Mouse (Mus musculus) CH12.LX (cell line): Measurements from ENCODE around the gene Ntn3. TPM values are rescaled to one million over a fixed set of nuclear protein-coding genes. Genes with fewer than 3 reads are reported as not detected.

Experiments
- DNase-seq: peaks from one replicate; pipeline ENCODE4 v3.0.0-alpha.2; 2013; ENCODE audit errors: extremely low read depth
- H3K27ac ChIP-seq: 2 replicates; pipeline ENCODE4 v1.5.1; 2012; ENCODE audit warnings: low read depth, mild to moderate bottlenecking, control low read depth, moderate library complexity; ENCODE audit not compliant: insufficient read depth
- H3K27me3 ChIP-seq: replicated peaks from 2 replicates; pipeline ENCODE3; 2012; ENCODE audit warnings: inconsistent platforms
- H3K36me3 ChIP-seq, 2 experiments: replicated peaks in 1 of 2; 2 replicates each; pipeline versions ENCODE3 to v1.6.1; 2012; ENCODE audit warnings: inconsistent platforms in 1 of 2, low read length in 1 of 2, mild to moderate bottlenecking in 1 of 2, mixed read lengths in 1 of 2, moderate library complexity in 1 of 2; ENCODE audit not compliant: control insufficient read depth in 1 of 2, insufficient read depth in 1 of 2
- H3K4me1 ChIP-seq, 2 experiments: 2 replicates each; pipeline ENCODE4 v1.6.1; 2012; ENCODE audit warnings: inconsistent platforms in 1 of 2, moderate library complexity in 1 of 2; ENCODE audit not compliant: insufficient read depth in 2 of 2, control insufficient read depth in 1 of 2
- H3K4me2 ChIP-seq: 2 replicates; pipeline ENCODE4 v1.6.1; 2012; ENCODE audit warnings: low read depth, mild to moderate bottlenecking, control low read depth; ENCODE audit not compliant: poor library complexity, insufficient read depth, severe bottlenecking
- H3K4me3 ChIP-seq, 3 experiments: fragments of 150-350 bp in 1 of 3; sonication (generic) in 1 of 3; replicated peaks in 1 of 3; 2 replicates each; pipeline versions ENCODE3 to v1.5.1; 2011 to 2012; ENCODE audit warnings: low read depth in 2 of 3, low read length in 2 of 3, mild to moderate bottlenecking in 2 of 3, moderate library complexity in 2 of 3, control low read depth in 1 of 3, improper control_type of control experiment in 1 of 3, inconsistent platforms in 1 of 3, mixed read lengths in 1 of 3; ENCODE audit not compliant: poor library complexity in 1 of 3
- H3K79me2 ChIP-seq: replicated peaks from 2 replicates; pipeline ENCODE4 v1.6.1; 2012; ENCODE audit warnings: mild to moderate bottlenecking, moderate library complexity; ENCODE audit not compliant: control insufficient read depth, poor library complexity, insufficient read depth, severe bottlenecking; ENCODE audit errors: extremely low read depth
- H3K9ac ChIP-seq: 2 replicates; pipeline ENCODE4 v1.6.1; 2012; ENCODE audit warnings: low read depth, mild to moderate bottlenecking, control low read depth, moderate library complexity; ENCODE audit not compliant: insufficient read depth
- H3K9me3 ChIP-seq: replicated peaks from 2 replicates; pipeline ENCODE3; 2012; ENCODE audit warnings: low read length, inconsistent platforms, mixed read lengths
- CHD2 ChIP-seq: IDR thresholded peaks from 2 replicates; pipeline ENCODE4 v1.6.1; 2011; ENCODE audit warnings: low read length, improper control_type of control experiment
- MAX ChIP-seq: IDR thresholded peaks from 2 replicates; pipeline ENCODE4 v1.6.1; 2011; ENCODE audit warnings: low read length, improper control_type of control experiment
- MAZ ChIP-seq: IDR thresholded peaks from 2 replicates; pipeline ENCODE4 v1.6.1; 2012; ENCODE audit warnings: low read depth, mild to moderate bottlenecking, inconsistent platforms, low read length, improper control_type of control experiment, moderate library complexity
- POLR2A ChIP-seq: IDR thresholded peaks from 2 replicates; pipeline ENCODE4 v1.6.1; 2011; ENCODE audit warnings: low read depth, mild to moderate bottlenecking, improper control_type of control experiment, low read length
- SMC3 ChIP-seq: IDR thresholded peaks from 2 replicates; pipeline ENCODE4 v1.6.1; 2011; ENCODE audit warnings: low read depth, low read length, improper control_type of control experiment
- TBP ChIP-seq: conservative IDR thresholded peaks from 2 replicates; pipeline ENCODE4 v1.6.1; 2011; ENCODE audit warnings: low read depth, low read length, improper control_type of control experiment
- UBTF ChIP-seq: IDR thresholded peaks from 2 replicates; pipeline ENCODE4 v1.6.1; 2012; ENCODE audit warnings: low read depth, mild to moderate bottlenecking, inconsistent platforms, low read length, improper control_type of control experiment, moderate library complexity
- USF2 ChIP-seq: conservative IDR thresholded peaks from 2 replicates; pipeline ENCODE4 v1.6.1; 2011; ENCODE audit warnings: low read depth, low read length, improper control_type of control experiment
- ZC3H11A ChIP-seq: IDR thresholded peaks from 2 replicates; pipeline ENCODE4 v1.6.1; 2012; ENCODE audit warnings: low read depth, mild to moderate bottlenecking, inconsistent platforms, low read length, improper control_type of control experiment
- ZMIZ1 ChIP-seq: IDR thresholded peaks from 2 replicates; pipeline ENCODE4 v1.6.1; 2012; ENCODE audit warnings: low read depth, mild to moderate bottlenecking, inconsistent platforms, low read length, improper control_type of control experiment
- dilution Hi-C: fragments of 300-500 bp; cut with MboI; formaldehyde crosslinking; loops from 2 replicates; pipeline ENCODE4 v1.14.3; 2020; ENCODE audit warnings: low sequenced_read_pairs; ENCODE audit not compliant: extremely low pct_unique_long_range_greater_than_20kb, extremely low pct_ligation_motif_present
- in situ Hi-C: fragments of 300-500 bp; cut with MboI; formaldehyde crosslinking; loops from 3 replicates; pipeline ENCODE4 v1.14.3; 2019; ENCODE audit warnings: low sequenced_read_pairs, low pct_ligation_motif_present, low pct_unique_long_range_greater_than_20kb, mixed read lengths
- polyA plus RNA-seq: library from polyadenylated mRNA; unstranded; fragments of >175 nt; gene quantifications from 2 replicates; pipeline ENCODE4 v1.2.1, GENCODE M21; 2012; ENCODE audit warnings: low read depth; ENCODE audit not compliant: insufficient read length
- total RNA-seq, 2 experiments: library from RNA; depleted of rRNA; stranded (reverse); fragments of 300-350 nt in 1 of 2; fragments of >200 nt in 1 of 2; gene quantifications; 2 replicates each; pipeline ENCODE4 v1.2.3; 2012 to 2014

Ntn3 gene
- total and polyA plus RNA-seq, 3 experiments: 0.08 to 0.10 TPM; not detected in 1

DNA sequence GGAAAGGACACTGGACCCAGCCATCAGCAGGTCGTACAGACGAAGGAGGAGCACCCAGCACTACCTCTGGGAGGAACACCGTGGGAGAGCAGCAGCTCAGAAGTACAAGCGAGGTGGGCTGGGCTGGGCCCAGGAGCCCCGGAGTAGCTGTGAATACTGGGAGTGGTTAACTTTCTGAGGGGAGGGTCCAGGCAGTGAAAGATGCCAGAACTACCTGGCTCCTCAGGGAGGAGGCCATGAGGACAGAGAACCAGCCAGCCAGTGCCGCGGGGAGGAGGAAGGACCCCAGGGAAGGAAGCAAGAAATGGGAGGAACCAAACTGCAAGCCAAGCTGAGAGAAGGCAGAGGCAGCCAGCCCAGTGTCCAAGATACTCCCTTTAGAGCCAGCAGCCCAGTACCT lies 18.6 kb upstream of the Ntn3 start:
- no peak overlapping the region for H3K4me2 ChIP-seq
- H3K79me2 ChIP-seq: no peaks in the 10 kb centered on the region
- peaks cover 0 to 9% of the 10 kb centered on the region in 2 experiments; a peak in 2 of 4 replicates for H3K4me1 ChIP-seq
- H3K27me3 ChIP-seq: no peaks in the 10 kb centered on the region
- no peak overlapping the region for H3K4me3 ChIP-seq
- H3K36me3 ChIP-seq: peaks cover 76 to 97% of the 10 kb centered on the region in 2 experiments
- no peaks in the 10 kb centered on the region for H3K9me3 ChIP-seq
- no peak overlapping the region for H3K9ac ChIP-seq
- dilution Hi-C loops: no loop called here
- TF ChIP-seq MAX (no peak), UBTF (no peak), ZC3H11A (no peak)
- no peak overlapping the region for H3K27ac ChIP-seq
- no peak for DNase-seq
- in situ Hi-C loops: no loop called here

DNA sequence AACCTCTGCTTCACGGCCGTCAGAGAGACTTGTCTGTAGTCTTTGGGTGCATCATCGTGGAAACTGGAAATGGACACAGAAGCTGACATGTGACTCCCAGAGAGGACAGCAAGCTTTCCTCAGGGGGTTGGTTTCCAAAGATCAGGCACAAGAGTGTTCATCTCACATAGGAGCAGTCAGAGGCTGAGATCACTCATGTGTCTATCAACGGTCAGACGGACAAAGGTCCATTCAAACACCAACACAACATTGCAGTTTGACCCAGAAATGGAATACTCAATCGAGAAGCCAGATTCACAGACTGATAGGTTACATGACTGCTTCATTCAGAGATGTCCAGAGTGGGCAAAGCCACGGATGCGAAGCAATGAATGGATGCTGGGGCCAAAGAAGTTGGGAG lies 17.4 kb upstream of the Ntn3 start:
- Histone ChIP-seq H3K4me1 (peaks cover 0 to 9% of the 10 kb centered on the region in 2 experiments; a peak in 2 of 4 replicates), H3K27ac (no peak overlapping the region), H3K9me3 (no peaks in the 10 kb centered on the region), H3K36me3 (peaks cover 72 to 95% of the 10 kb centered on the region in 2 experiments), H3K4me2 (no peak overlapping the region), H3K79me2 (no peaks in the 10 kb centered on the region), H3K4me3 (no peak overlapping the region), H3K9ac (no peak overlapping the region), H3K27me3 (no peaks in the 10 kb centered on the region)
- no peak for DNase-seq
- in situ Hi-C loops: no loop called here
- TF ChIP-seq POLR2A (no peak), ZMIZ1 (no peak), MAX (no peak), UBTF (no peak), TBP (no peak)
- dilution Hi-C loops: no loop called here

DNA sequence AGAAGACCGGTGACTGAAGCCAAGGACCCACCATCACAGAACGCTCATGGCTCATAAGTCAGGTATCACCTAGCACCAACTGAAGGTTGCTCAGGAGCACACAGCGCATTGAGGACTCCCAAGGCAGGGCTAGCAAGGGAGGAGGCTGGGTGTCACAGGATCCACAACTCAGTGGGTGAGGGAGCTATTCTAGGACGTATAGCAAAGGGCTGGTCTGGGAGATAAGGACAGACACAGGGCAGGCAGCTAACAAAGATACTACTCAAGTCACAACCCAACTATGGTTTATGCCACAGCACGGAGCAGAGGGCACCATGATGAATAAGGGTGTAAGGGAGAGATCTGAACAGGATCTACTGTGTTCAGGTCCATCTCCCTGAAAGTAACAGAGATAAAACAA lies 16.5 kb upstream of the Ntn3 start:
- no peak overlapping the region for H3K4me2 ChIP-seq
- no peaks in the 10 kb centered on the region for H3K27me3 ChIP-seq
- no peak overlapping the region for H3K27ac ChIP-seq
- no peaks in the 10 kb centered on the region for H3K9me3 ChIP-seq
- H3K79me2 ChIP-seq: no peaks in the 10 kb centered on the region
- in situ Hi-C loops: no loop called here
- H3K4me3 ChIP-seq: no peak overlapping the region
- no peak for TF ChIP-seq MAZ
- no peak for TF ChIP-seq SMC3
- TF ChIP-seq CHD2: no peak
- TF ChIP-seq USF2: no peak
- dilution Hi-C loops: no loop called here
- H3K36me3 ChIP-seq: peaks cover 65 to 88% of the 10 kb centered on the region in 2 experiments
- DNase-seq: no peak
- H3K4me1 ChIP-seq: peaks cover 0 to 14% of the 10 kb centered on the region in 2 experiments; a peak in 2 of 4 replicates
- H3K9ac ChIP-seq: no peak overlapping the region
